In genomic region chr11:79023342-79023741, GRCm38 (mm10) we compare ENCODE assay signal across 8 mouse cellular contexts. TPM values are rescaled to one million over a fixed set of nuclear protein-coding genes. Genes with fewer than 3 reads are reported as not detected.
DNase-seq lines count a peak whose midpoint lies in the region; ATAC-seq lines count a peak whose summit lies in the region.

No protein-coding gene starts in this region.

- H3K27ac ChIP-seq in hindbrain, embryonic 12.5 days: 0 out of 2 replicates have a peak overlapping the region, but pooled peaks have one; percentile 30
- H3K27ac ChIP-seq in hindbrain, embryonic 11.5 days (ENCODE audit: low read depth, low read length): no peak overlapping the region
- peak overlapping the region; percentile 64 for H3K27ac ChIP-seq in liver, embryonic 11.5 days (ENCODE audit: low read depth, low read length)

- H3K9ac ChIP-seq in hindbrain, embryonic 12.5 days: no peak overlapping the region
- H3K9ac ChIP-seq in hindbrain, embryonic 11.5 days (ENCODE audit: low read depth, low read length): no peak overlapping the region
- no peak overlapping the region for H3K9ac ChIP-seq in liver, embryonic 11.5 days (ENCODE audit: low read depth, low read length)

- H3K9me3 ChIP-seq in hindbrain, embryonic 12.5 days (replicated peaks): no peaks in the 10 kb centered on the region
- no peaks in the 10 kb centered on the region for H3K9me3 ChIP-seq in hindbrain, embryonic 11.5 days (ENCODE audit: control insufficient read depth, low read length)
- H3K9me3 ChIP-seq in liver, embryonic 11.5 days (ENCODE audit: control insufficient read depth, low read length): no peaks in the 10 kb centered on the region

- no peak for DNase-seq in hindbrain, embryonic 11.5 days (ENCODE audit: low spot score)
- DNase-seq in liver, embryonic 11.5 days (ENCODE audit: low spot score): peak; percentile 64
- DNase-seq in cerebellum, postnatal 10 days: no peak

- WGBS in hindbrain, embryonic 12.5 days: 28% methylated on average over 7 of the region's 7 CpGs
- WGBS in hindbrain, embryonic 11.5 days: 51% methylated on average over 7 of the region's 7 CpGs
- WGBS in liver, embryonic 11.5 days: 26% methylated on average over 7 of the region's 7 CpGs

- no peak for ATAC-seq in hindbrain, embryonic 12.5 days (ENCODE audit: low FRiP score)
- no peak for ATAC-seq in hindbrain, embryonic 11.5 days (ENCODE audit: low FRiP score)
- peak; percentile 63 to 71 for ATAC-seq in hematopoietic stem cell, adult 5-6 weeks (replicated peaks in 1 of 2; ENCODE audit: insufficient read depth in 1 of 2, low FRiP score in 2 of 2, low TSS enrichment in 1 of 2, low read depth in 1 of 2, poor library complexity in 2 of 2, severe bottlenecking in 2 of 2)
- ATAC-seq in liver, embryonic 11.5 days (replicated peaks; ENCODE audit: low FRiP score): 0 out of 2 replicates have a peak, but pooled peaks have one; percentile 40
- peak; percentile 60 for ATAC-seq in neutrophil, adult 5-6 weeks (ENCODE audit: extremely low read depth, insufficient number of reproducible peaks, low FRiP score, poor library complexity, severe bottlenecking)
- ATAC-seq in megakaryocyte-erythroid progenitor cell, adult 5-6 weeks (replicated peaks; ENCODE audit: low FRiP score, low TSS enrichment, poor library complexity, severe bottlenecking): no peak
- no peak for ATAC-seq in erythroid progenitor cell, adult 5-6 weeks (replicated peaks; ENCODE audit: low FRiP score, poor library complexity, severe bottlenecking)

- no peak overlapping the region for H3K4me2 ChIP-seq in hindbrain, embryonic 12.5 days (replicated peaks)
- no peak overlapping the region for H3K4me2 ChIP-seq in hindbrain, embryonic 11.5 days (replicated peaks; ENCODE audit: low read depth, low read length)
- H3K4me2 ChIP-seq in liver, embryonic 11.5 days: peak overlapping the region; percentile 47

- peaks cover 5% of the 10 kb centered on the region for H3K4me1 ChIP-seq in hindbrain, embryonic 12.5 days
- H3K4me1 ChIP-seq in hindbrain, embryonic 11.5 days (replicated peaks; ENCODE audit: control insufficient read depth, insufficient read depth, low read length): no peaks in the 10 kb centered on the region
- H3K4me1 ChIP-seq in liver, embryonic 11.5 days (replicated peaks; ENCODE audit: control insufficient read depth, insufficient read depth, low read length): peaks cover 10% of the 10 kb centered on the region

- peaks cover 22% of the 10 kb centered on the region for H3K36me3 ChIP-seq in hindbrain, embryonic 12.5 days
- H3K36me3 ChIP-seq in hindbrain, embryonic 11.5 days (ENCODE audit: control insufficient read depth, insufficient read depth, low read length): no peaks in the 10 kb centered on the region
- peaks cover 6% of the 10 kb centered on the region; the same call in 1 of the 2 replicates for H3K36me3 ChIP-seq in liver, embryonic 11.5 days (ENCODE audit: control insufficient read depth, insufficient read depth, low read length)

- H3K4me3 ChIP-seq in hindbrain, embryonic 12.5 days: no peak overlapping the region
- no peak overlapping the region for H3K4me3 ChIP-seq in hindbrain, embryonic 11.5 days (ENCODE audit: low read depth, low read length)
- peak overlapping the region; percentile 6; the same call in 1 of the 2 replicates for H3K4me3 ChIP-seq in liver, embryonic 11.5 days (ENCODE audit: low read depth, low read length)

- no peaks in the 10 kb centered on the region for H3K27me3 ChIP-seq in hindbrain, embryonic 12.5 days
- H3K27me3 ChIP-seq in hindbrain, embryonic 11.5 days (ENCODE audit: control insufficient read depth, insufficient read depth, low read length): no peaks in the 10 kb centered on the region
- H3K27me3 ChIP-seq in liver, embryonic 11.5 days (replicated peaks; ENCODE audit: control insufficient read depth, insufficient read depth, low read length): no peaks in the 10 kb centered on the region

RNA-seq across cellular contexts. Expression of gene Lgals9, which starts 38.6 kb away (rescaled TPM):
- 8.7 and 10.6 TPM in 2 replicates for polyA plus RNA-seq in hindbrain, embryonic 12.5 days (2016; fragmentation: Nextera tagmentation; extraction: Ambion mirVana)
- 6.8 and 7.7 TPM in 2 replicates for polyA plus RNA-seq in hindbrain, embryonic 11.5 days (2014; fragmentation: Nextera tagmentation; extraction: Ambion mirVana)
- total RNA-seq in hematopoietic stem cell, adult 5-6 weeks (2017): 66.6 and 104 TPM in 2 replicates
- 44.1 and 47.1 TPM in 2 replicates for polyA plus RNA-seq in liver, embryonic 11.5 days (2014; fragmentation: Nextera tagmentation; extraction: Ambion mirVana)
- 62.7 and 66.2 TPM in 2 replicates for total RNA-seq in neutrophil, adult 5-6 weeks (2017)
- 535 and 677 TPM in 2 replicates for total RNA-seq in megakaryocyte-erythroid progenitor cell, adult 5-6 weeks (2014; fragmentation: Nextera tagmentation)
- 135 and 231 TPM in 2 replicates for total RNA-seq in megakaryocyte-erythroid progenitor cell, adult 5-6 weeks (2017)
- total RNA-seq in erythroid progenitor cell, adult 5-6 weeks (2015; ENCODE audit: low replicate concordance): 137 and 146 TPM in 2 replicates
- total RNA-seq in erythroid progenitor cell, adult 5-6 weeks (2017; ENCODE audit: low replicate concordance): 14.2 and 28.0 TPM in 2 replicates

Comparison
In these comparisons a context has a peak if more than half of its experiments do, and no peak if none do; other contexts are left out.
1. ATAC-seq: peak in hematopoietic stem cell, adult 5-6 weeks (2 of 2), liver, embryonic 11.5 days (single experiment) and neutrophil, adult 5-6 weeks (single experiment); none in hindbrain, embryonic 12.5 days (single experiment), hindbrain, embryonic 11.5 days (single experiment), megakaryocyte-erythroid progenitor cell, adult 5-6 weeks (single experiment) and erythroid progenitor cell, adult 5-6 weeks (single experiment).